Mouse (Mus musculus) left cerebral cortex, adult 6 months (tissue): Measurements from ENCODE around the gene Zfp592. TPM values are rescaled to one million over a fixed set of nuclear protein-coding genes. Genes with fewer than 3 reads are reported as not detected.

Experiments
- long read RNA-seq, 2 experiments: library from polyadenylated mRNA; unstranded; transcript quantifications; one replicate each; pipeline ENCODE4 v2.0.0; 2019 to 2020
- polyA plus RNA-seq: library from polyadenylated mRNA; unstranded; fragments of <200 nt; fragmentation: Nextera tagmentation; gene quantifications from 2 replicates; pipeline ENCODE4 v1.2.3, GENCODE M21; 2021

Zfp592 gene
- 2.5 and 4.0 TPM in 2 replicates for polyA plus RNA-seq
- long read RNA-seq, experiment 1, full-length matches to known transcripts: 7 of 24 reads
- long read RNA-seq, experiment 1, partial matches to known transcripts: 7 of 24 reads
- long read RNA-seq, experiment 1, other reads (novel, unspliced or antisense): 10 of 24 reads
- long read RNA-seq, experiment 2, partial matches to known transcripts: 0 of 4 reads
- long read RNA-seq, experiment 2, other reads (novel, unspliced or antisense): 3 of 4 reads

DNA sequence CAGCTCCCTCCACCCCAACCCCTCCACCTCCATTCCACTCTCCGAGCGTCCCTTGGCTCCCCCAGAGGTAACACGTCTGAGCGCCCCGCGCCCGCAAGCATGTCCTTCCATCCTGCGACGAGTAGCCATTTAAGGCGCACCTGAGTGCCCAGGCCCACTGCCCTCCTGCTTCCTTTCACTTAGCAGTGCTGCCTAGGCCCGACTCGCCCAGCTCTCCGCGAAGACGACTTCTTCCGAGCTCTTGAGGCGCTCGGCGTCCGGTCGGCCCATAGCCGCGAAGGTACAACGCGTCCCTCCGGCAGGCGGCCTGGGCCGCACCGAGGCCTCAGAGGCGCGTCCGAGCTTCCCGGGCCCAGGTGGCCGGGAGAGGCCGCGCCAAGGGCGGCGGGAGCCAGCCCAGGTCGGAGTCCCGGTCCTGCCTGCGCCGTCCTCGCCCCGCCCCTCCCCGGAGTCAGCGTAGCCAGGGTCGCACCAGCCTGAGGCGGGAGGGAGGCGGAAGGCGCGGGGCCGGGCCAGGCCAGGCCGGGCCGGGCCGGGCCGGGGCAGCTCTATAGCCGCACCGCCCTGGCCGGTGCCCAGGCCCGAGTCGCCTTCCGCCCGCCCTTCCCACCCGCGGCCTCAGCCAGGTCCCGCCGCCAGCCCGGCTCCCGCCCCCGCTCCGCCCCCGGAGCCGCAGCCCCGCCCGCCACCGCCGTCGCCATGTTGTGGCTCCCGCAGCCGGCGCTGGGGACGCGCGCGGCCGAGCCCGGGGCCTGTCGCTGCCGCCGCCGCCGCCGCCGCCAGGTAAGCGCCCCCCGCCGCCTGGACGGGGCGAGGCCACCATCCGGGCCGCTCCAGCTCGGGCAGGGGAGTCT, at the start of gene Zfp592:
Gene Zfp592, plus strand, starts transcription at position 702 of the 854 bp plus-strand sequence.

DNA sequence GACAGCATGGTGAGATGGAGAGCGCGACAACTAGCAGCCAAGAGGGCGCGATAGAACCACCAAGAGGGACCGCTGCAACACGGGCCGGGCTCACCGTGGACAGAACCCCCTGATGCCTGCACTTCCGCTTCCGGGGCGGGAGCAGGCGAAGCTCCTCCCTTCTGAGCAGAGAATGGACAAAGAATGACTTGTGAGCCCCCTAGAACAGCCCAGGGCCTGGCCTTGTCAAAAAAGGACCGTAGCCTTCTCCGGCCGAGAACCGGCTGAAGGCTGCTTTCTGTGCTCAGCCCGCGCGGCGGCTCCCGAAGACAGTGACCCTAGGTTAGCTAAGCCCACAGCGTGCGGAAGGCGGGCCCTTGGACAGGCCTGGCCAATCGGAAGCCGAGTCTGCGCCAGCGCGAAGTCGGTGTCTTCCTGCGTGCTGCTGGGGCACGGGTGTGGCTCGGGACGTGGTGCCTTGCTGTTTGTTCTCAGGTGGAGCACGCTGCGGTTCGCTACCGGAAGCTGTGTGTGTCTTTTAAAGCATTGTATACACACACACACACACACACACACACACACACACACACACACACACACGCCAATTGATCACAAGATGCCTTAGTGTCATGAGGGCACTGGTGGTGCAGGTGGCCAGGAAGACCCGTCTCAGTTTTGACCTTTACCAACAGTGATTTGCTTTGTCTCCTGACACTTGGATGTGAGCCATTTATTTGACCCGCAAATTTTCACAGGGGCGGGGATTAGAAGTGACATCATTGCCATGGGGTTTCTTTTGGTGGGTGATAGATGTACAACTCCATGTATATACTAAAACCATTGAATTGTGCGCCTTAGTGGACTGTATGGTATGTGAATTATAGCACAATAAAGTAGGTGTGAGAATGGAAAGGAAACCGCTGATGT, 45.8 kb upstream of the Zfp592 start, which contains the start of gene Sec11a:
Gene Sec11a, minus strand, starts transcription at position 336 of the 906 bp plus-strand sequence.

DNA sequence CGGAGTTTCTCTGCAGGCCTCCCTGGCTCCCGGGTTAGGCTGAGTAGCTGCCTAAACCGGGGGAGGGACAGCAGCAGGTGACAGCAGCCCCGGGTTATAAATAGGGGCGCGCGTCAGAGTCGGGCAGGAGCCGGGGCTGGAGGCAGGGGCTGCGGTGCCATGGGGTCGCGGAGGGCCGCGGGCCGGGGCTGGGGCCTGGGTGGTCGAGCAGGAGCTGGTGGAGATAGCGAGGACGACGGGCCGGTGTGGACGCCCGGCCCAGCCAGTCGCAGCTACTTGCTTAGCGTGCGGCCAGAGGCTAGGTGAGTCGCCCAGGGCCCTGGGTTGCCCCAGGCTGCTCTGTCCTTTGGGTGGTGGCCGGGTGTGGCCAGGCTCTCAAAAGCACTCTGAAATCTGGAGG, 64.0 kb downstream of the Zfp592 start, which contains the start of gene Alpk3:
Gene Alpk3, plus strand, starts transcription at position 130 of the 400 bp plus-strand sequence.

Other genes with a start within 250 kb of the Zfp592 start
- gene Iqgap1, start 167.7 kb upstream of the Zfp592 start, polyA plus RNA-seq: 3.0 and 4.5 TPM in 2 replicates
- gene Zscan2, start 132.8 kb upstream of the Zfp592 start, polyA plus RNA-seq: 1.0 and 1.8 TPM in 2 replicates
- 16.0 and 23.3 TPM in 2 replicates for gene Wdr73, start 92.4 kb upstream of the Zfp592 start, polyA plus RNA-seq
- 4.7 and 5.7 TPM in 2 replicates for gene Nmb, start 88.6 kb upstream of the Zfp592 start, polyA plus RNA-seq
- 61.4 and 75.5 TPM in 2 replicates for gene Sec11a, start 45.9 kb upstream of the Zfp592 start, polyA plus RNA-seq
- 0.09 and 0.34 TPM in 2 replicates for gene Alpk3, start 63.9 kb downstream of the Zfp592 start, polyA plus RNA-seq
- gene Slc28a1, start 121.1 kb downstream of the Zfp592 start, polyA plus RNA-seq: 0.27 and 0.31 TPM in 2 replicates
- gene Pde8a, start 219.9 kb downstream of the Zfp592 start, polyA plus RNA-seq: 2.9 and 8.2 TPM in 2 replicates